Mouse (Mus musculus): ENCODE measurements around the gene Csnk1e.
A peak's percentile ranks its signal among the peaks of the same experiment; 100 is the strongest.

Csnk1e gene

GRCm38 (mm10) chr15:79443856-79444410 lies 11.4 kb downstream of the Csnk1e start:
- no peak for DNase-seq (ENCODE audit: inconsistent ontology term)

GRCm38 (mm10) chr15:79442961-79443518 lies 12.3 kb downstream of the Csnk1e start:
- no peak for DNase-seq (ENCODE audit: inconsistent ontology term)

- no peak for DNase-seq (ENCODE audit: inconsistent ontology term)
Measured at GRCm38 (mm10) chr15:79442257-79442611, 13.1 kb downstream of the Csnk1e start.

- DNase-seq (ENCODE audit: inconsistent ontology term) = peak; percentile 86
Measured at GRCm38 (mm10) chr15:79441331-79442256, 13.8 kb downstream of the Csnk1e start.

- DNase-seq (ENCODE audit: inconsistent ontology term) = no peak
Measured at GRCm38 (mm10) chr15:79440651-79441330, 14.6 kb downstream of the Csnk1e start.

- DNase-seq (ENCODE audit: inconsistent ontology term) = peak; percentile 59
Measured at GRCm38 (mm10) chr15:79440223-79440622, 15.1 kb downstream of the Csnk1e start.

- DNase-seq (ENCODE audit: inconsistent ontology term) = no peak
Measured at GRCm38 (mm10) chr15:79439386-79439785, 16.0 kb downstream of the Csnk1e start.

- no peak for DNase-seq (ENCODE audit: inconsistent ontology term)
Measured at GRCm38 (mm10) chr15:79438816-79439215, 16.6 kb downstream of the Csnk1e start.

- peak; percentile 65 for DNase-seq (ENCODE audit: inconsistent ontology term)
Measured at GRCm38 (mm10) chr15:79438209-79438810, 17.1 kb downstream of the Csnk1e start.

GRCm38 (mm10) chr15:79437541-79438208 lies 17.7 kb downstream of the Csnk1e start:
- peak; percentile 34 for DNase-seq (ENCODE audit: inconsistent ontology term)

- peak; percentile 33 for DNase-seq (ENCODE audit: inconsistent ontology term)
Measured at GRCm38 (mm10) chr15:79436481-79436921, 18.9 kb downstream of the Csnk1e start.

GRCm38 (mm10) chr15:79435191-79435671 lies 20.1 kb downstream of the Csnk1e start:
- peak; percentile 76 for DNase-seq (ENCODE audit: inconsistent ontology term)

- peak; percentile 62 for DNase-seq (ENCODE audit: inconsistent ontology term)
Measured at GRCm38 (mm10) chr15:79432892-79433291, 22.5 kb downstream of the Csnk1e start.

- DNase-seq (ENCODE audit: inconsistent ontology term) = no peak
Measured at GRCm38 (mm10) chr15:79432328-79432727, 23.0 kb downstream of the Csnk1e start.

- DNase-seq (ENCODE audit: inconsistent ontology term) = no peak
Measured at GRCm38 (mm10) chr15:79431925-79432324, 23.4 kb downstream of the Csnk1e start.

- no peak for DNase-seq (ENCODE audit: inconsistent ontology term)
Measured at GRCm38 (mm10) chr15:79430461-79431000, 24.8 kb downstream of the Csnk1e start.

- no peak for DNase-seq (ENCODE audit: inconsistent ontology term)
Measured at GRCm38 (mm10) chr15:79429994-79430393, 25.4 kb downstream of the Csnk1e start.

GRCm38 (mm10) chr15:79429527-79429926 lies 25.8 kb downstream of the Csnk1e start:
- peak; percentile 51 for DNase-seq (ENCODE audit: inconsistent ontology term)

GRCm38 (mm10) chr15:79428616-79429015 lies 26.8 kb downstream of the Csnk1e start:
- no peak for DNase-seq (ENCODE audit: inconsistent ontology term)

GRCm38 (mm10) chr15:79427516-79427915 lies 27.9 kb downstream of the Csnk1e start:
- no peak for DNase-seq (ENCODE audit: inconsistent ontology term)

- no peak for DNase-seq (ENCODE audit: inconsistent ontology term)
Measured at GRCm38 (mm10) chr15:79425516-79425915, 29.9 kb downstream of the Csnk1e start.

Data from Muller cell, postnatal 12 days (primary cell).